Mouse (Mus musculus) sigmoid colon, adult 10 weeks (tissue): Measurements from ENCODE around the gene Kmt5a. TPM values are rescaled to one million over a fixed set of nuclear protein-coding genes. Genes with fewer than 3 reads are reported as not detected.

Experiments used
- polyA plus RNA-seq: library from polyadenylated mRNA; stranded (reverse); fragments of 350-450 nt; fragmentation: Illumina TruSeq; extraction: RNeasy Lipid Tissue Mini Kit (QIAGEN cat#74804); gene quantifications from one replicate; pipeline ENCODE4 v1.2.3, GENCODE M21; 2014; ENCODE audit warnings: low read depth, low replicate concordance

Kmt5a gene
- polyA plus RNA-seq, result 128 TPM

GRCm38 (mm10) chr5:124439447-124440093 is at the start of gene Kmt5a:
Kmt5a (plus strand) TSS chr5:124439930.

GRCm38 (mm10) chr5:124425412-124426259 is 14.1 kb upstream of the Kmt5a start, which contains the start of gene Sbno1:
Sbno1 (minus strand) TSS chr5:124426001.

DNA sequence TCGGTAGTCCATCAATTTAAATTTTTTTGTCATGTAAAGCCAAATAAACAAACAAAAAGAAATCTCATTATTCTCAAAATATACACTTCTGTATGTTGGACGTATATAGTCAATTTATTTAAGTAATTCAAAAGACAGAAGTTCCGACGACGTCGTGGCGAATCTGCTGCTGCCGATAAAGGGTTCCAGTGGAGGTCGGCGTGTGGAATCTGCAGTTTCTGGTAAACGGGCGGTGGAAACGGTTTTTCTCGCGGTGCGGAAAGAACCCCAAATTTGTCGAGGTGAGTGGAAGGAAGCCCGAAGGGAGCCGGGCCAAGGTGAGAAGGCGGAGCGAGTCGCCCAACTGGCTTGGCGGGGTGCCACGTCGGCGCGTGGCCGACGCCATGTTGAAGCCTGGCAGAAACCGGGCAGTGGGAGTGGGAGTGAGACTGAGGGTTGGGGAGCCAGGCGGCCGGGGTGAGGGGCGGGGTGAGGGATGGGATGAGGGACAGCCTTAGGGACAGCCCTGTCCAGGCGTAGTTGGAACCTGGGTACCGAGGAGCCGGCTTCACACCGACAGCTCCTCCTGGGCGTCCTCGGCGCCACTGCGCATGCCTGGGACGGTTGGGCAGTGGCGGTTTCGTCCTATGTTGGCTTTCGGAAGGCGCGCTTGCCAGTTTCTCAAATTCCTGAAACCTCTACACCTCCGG is 43.4 kb downstream of the Kmt5a start, which contains the start of gene Snrnp35:
TSS of gene Snrnp35 (plus strand) at position 169 of the 689 bp plus-strand sequence.

Other genes with a start within 250 kb of the Kmt5a start
- gene Pitpnm2, start 190.2 kb upstream of the Kmt5a start, polyA plus RNA-seq, result 1.4 TPM
- 9.0 TPM for gene Mphosph9, start 112.0 kb upstream of the Kmt5a start, polyA plus RNA-seq
- 12.7 TPM for gene 2810006K23Rik, start 111.8 kb upstream of the Kmt5a start, polyA plus RNA-seq
- gene Cdk2ap1, start 76.8 kb upstream of the Kmt5a start, polyA plus RNA-seq, result 108 TPM
- 105 TPM for gene Sbno1, start 13.9 kb upstream of the Kmt5a start, polyA plus RNA-seq
- gene Rilpl2, start 38.4 kb downstream of the Kmt5a start, polyA plus RNA-seq, result 0.95 TPM
- 1.1 TPM for gene Snrnp35, start 43.2 kb downstream of the Kmt5a start, polyA plus RNA-seq
- gene Rilpl1, start 91.5 kb downstream of the Kmt5a start, polyA plus RNA-seq, result 2.4 TPM
- gene Tmed2, start 100.8 kb downstream of the Kmt5a start, polyA plus RNA-seq, result 1,811 TPM
- gene Ddx55, start 112.9 kb downstream of the Kmt5a start, polyA plus RNA-seq, result 19.1 TPM
- 81.0 TPM for gene Eif2b1, start 139.2 kb downstream of the Kmt5a start, polyA plus RNA-seq
- 12.9 TPM for gene Gtf2h3, start 139.2 kb downstream of the Kmt5a start, polyA plus RNA-seq
- 67.9 TPM for gene Atp6v0a2, start 188.6 kb downstream of the Kmt5a start, polyA plus RNA-seq